Mouse (Mus musculus) intestine, embryonic 16.5 days (tissue): ENCODE measurements around the gene Tnrc6c. TPM values are rescaled to one million over a fixed set of nuclear protein-coding genes. Genes with fewer than 3 reads are reported as not detected.

Experiments
- ATAC-seq: fragments of 200-750 bp; cut with Nextera tagmentation; 2 replicates; pipeline ENCODE4 v1.8.0; 2017; ENCODE audit warnings: moderate TSS enrichment, moderate library complexity
- H3K27ac ChIP-seq: fragments of 300-500 bp; sonication (generic); 2 replicates; pipeline ENCODE4 v1.5.1; 2014; ENCODE audit warnings: mild to moderate bottlenecking, low read length
- H3K27me3 ChIP-seq: fragments of 300-500 bp; sonication (generic); replicated peaks from 2 replicates; pipeline ENCODE4 v1.6.1; 2014; ENCODE audit warnings: low read length, control low read depth, mixed read lengths; ENCODE audit not compliant: control insufficient read depth, insufficient read depth
- H3K36me3 ChIP-seq: fragments of 300-500 bp; sonication (generic); 2 replicates; pipeline ENCODE4 v1.6.1; 2014; ENCODE audit warnings: low read length, control low read depth; ENCODE audit not compliant: control insufficient read depth, insufficient read depth
- H3K4me1 ChIP-seq: fragments of 300-500 bp; sonication (generic); 2 replicates; pipeline ENCODE4 v1.6.1; 2014; ENCODE audit warnings: low read length, control low read depth, mixed read lengths; ENCODE audit not compliant: control insufficient read depth, insufficient read depth
- H3K4me2 ChIP-seq: fragments of 300-500 bp; sonication (generic); 2 replicates; pipeline ENCODE4 v1.6.1; 2014; ENCODE audit warnings: low read depth, low read length, control low read depth
- H3K4me3 ChIP-seq: fragments of 300-500 bp; sonication (generic); 2 replicates; pipeline ENCODE4 v1.5.1; 2014; ENCODE audit warnings: mild to moderate bottlenecking, low read length
- H3K9ac ChIP-seq: fragments of 300-500 bp; sonication (generic); 2 replicates; pipeline ENCODE4 v1.6.1; 2014; ENCODE audit warnings: low read depth, low read length
- H3K9me3 ChIP-seq: fragments of 300-500 bp; sonication (generic); 2 replicates; pipeline ENCODE4 v1.6.1; 2016; ENCODE audit warnings: low read length, control low read depth; ENCODE audit not compliant: control insufficient read depth
- WGBS: fragments of 180-500 bp; shearing (Covaris S2); extraction: QIAGEN DNeasy Blood & Tissue Kit; methylation state at CpG from one replicate; pipeline ENCODE4 v1.1.7; 2014; 5-methylcytosine and 5-hydroxymethylcytosine counted together
- polyA plus RNA-seq: library from polyadenylated mRNA; unstranded; fragments of >200 nt; fragmentation: Nextera tagmentation; extraction: Ambion mirVana; gene quantifications from 2 replicates; pipeline ENCODE4 v1.2.1, GENCODE M21; 2015

Tnrc6c gene
- polyA plus RNA-seq, result 6.6 and 6.8 TPM in 2 replicates

GRCm38 (mm10) chr11:117653491-117654351 is at the start of gene Tnrc6c:
Gene Tnrc6c (plus strand): TSS chr11:117654289.
- Histone ChIP-seq H3K9me3 (no peaks in the 10 kb centered on the region), H3K36me3 (no peaks in the 10 kb centered on the region), H3K4me3 (peak within 1 kb of the TSS; percentile 82), H3K27me3 (0 out of 2 replicates have a peak, but pooled peaks cover 2% of the 10 kb centered on the region), H3K4me2 (peak within 1 kb of the TSS; percentile 93), H3K27ac (peak within 1 kb of the TSS; percentile 93), H3K9ac (peak within 1 kb of the TSS; percentile 94), H3K4me1 (peaks cover 10% of the 10 kb centered on the region)
- WGBS, result under 1% methylated on average over 62 of the region's 62 CpGs
- ATAC-seq, result peak; percentile 90

GRCm38 (mm10) chr11:117606137-117606536 is 48.0 kb upstream of the Tnrc6c start:
- H3K27ac ChIP-seq, result no peak overlapping the region
- 0 out of 2 replicates have a peak, but pooled peaks cover 2% of the 10 kb centered on the region for H3K4me1 ChIP-seq
- no peaks in the 10 kb centered on the region; the same call in 1 of the 2 replicates for H3K27me3 ChIP-seq
- WGBS, result 32% methylated on average over 9 of the region's 9 CpGs
- no peaks in the 10 kb centered on the region for H3K36me3 ChIP-seq
- H3K9me3 ChIP-seq, result no peaks in the 10 kb centered on the region
- H3K4me2 ChIP-seq, result peak overlapping the region; percentile 14; the same call in 1 of the 2 replicates
- ATAC-seq, result no peak
- 0 out of 2 replicates have a peak overlapping the region, but pooled peaks have one; percentile 21 for H3K9ac ChIP-seq
- no peak overlapping the region for H3K4me3 ChIP-seq

GRCm38 (mm10) chr11:117606605-117607203 is 47.4 kb upstream of the Tnrc6c start:
- Histone ChIP-seq H3K27ac (no peak overlapping the region), H3K4me3 (no peak overlapping the region), H3K9me3 (no peaks in the 10 kb centered on the region), H3K9ac (no peak overlapping the region), H3K4me1 (0 out of 2 replicates have a peak, but pooled peaks cover 2% of the 10 kb centered on the region), H3K4me2 (no peak overlapping the region), H3K27me3 (no peaks in the 10 kb centered on the region), H3K36me3 (no peaks in the 10 kb centered on the region)
- ATAC-seq, result no peak
- WGBS, result 7% methylated on average over 13 of the region's 13 CpGs

- H3K36me3 ChIP-seq, result no peaks in the 10 kb centered on the region
- 65% methylated on average over 9 of the region's 9 CpGs for WGBS
- H3K4me3 ChIP-seq, result no peak overlapping the region
- no peak for ATAC-seq
- no peak overlapping the region for H3K4me2 ChIP-seq
- H3K9me3 ChIP-seq, result no peaks in the 10 kb centered on the region
- no peak overlapping the region for H3K9ac ChIP-seq
- H3K4me1 ChIP-seq, result 0 out of 2 replicates have a peak, but pooled peaks cover 2% of the 10 kb centered on the region
- peaks cover 4% of the 10 kb centered on the region; the same call in 1 of the 2 replicates for H3K27me3 ChIP-seq
- no peak overlapping the region for H3K27ac ChIP-seq
Measured at GRCm38 (mm10) chr11:117608141-117608789, 45.8 kb upstream of the Tnrc6c start.

GRCm38 (mm10) chr11:117608976-117609375 is 45.1 kb upstream of the Tnrc6c start:
- ATAC-seq, result no peak
- Histone ChIP-seq H3K36me3 (no peaks in the 10 kb centered on the region), H3K4me2 (no peak overlapping the region), H3K4me1 (0 out of 2 replicates have a peak, but pooled peaks cover 2% of the 10 kb centered on the region), H3K4me3 (no peak overlapping the region), H3K27ac (no peak overlapping the region), H3K9me3 (no peaks in the 10 kb centered on the region), H3K27me3 (peaks cover 4% of the 10 kb centered on the region; the same call in 1 of the 2 replicates), H3K9ac (no peak overlapping the region)
- WGBS, result 49% methylated on average over 7 of the region's 7 CpGs

- Histone ChIP-seq H3K9me3 (no peaks in the 10 kb centered on the region), H3K27ac (no peak overlapping the region), H3K4me3 (no peak overlapping the region), H3K27me3 (peaks cover 4% of the 10 kb centered on the region; the same call in 1 of the 2 replicates), H3K4me2 (peak overlapping the region; percentile 55; the same call in 1 of the 2 replicates), H3K36me3 (no peaks in the 10 kb centered on the region), H3K4me1 (0 out of 2 replicates have a peak, but pooled peaks cover 2% of the 10 kb centered on the region), H3K9ac (no peak overlapping the region)
- no peak for ATAC-seq
Measured at GRCm38 (mm10) chr11:117610589-117610988, 43.5 kb upstream of the Tnrc6c start.

- 2% methylated on average over 13 of the region's 13 CpGs for WGBS
- peak; percentile 91 for ATAC-seq
- 0 out of 2 replicates have a peak, but pooled peaks cover 2% of the 10 kb centered on the region for H3K4me1 ChIP-seq
- no peaks in the 10 kb centered on the region for H3K36me3 ChIP-seq
- H3K27me3 ChIP-seq, result peaks cover 4% of the 10 kb centered on the region; the same call in 1 of the 2 replicates
- no peak overlapping the region for H3K9ac ChIP-seq
- H3K4me3 ChIP-seq, result peak overlapping the region; percentile 35; the same call in 1 of the 2 replicates
- peak overlapping the region; percentile 55 for H3K4me2 ChIP-seq
- H3K27ac ChIP-seq, result no peak overlapping the region
- no peaks in the 10 kb centered on the region for H3K9me3 ChIP-seq
Measured at GRCm38 (mm10) chr11:117611068-117611467, 43.0 kb upstream of the Tnrc6c start.

- 41% methylated on average over 5 of the region's 5 CpGs for WGBS
- Histone ChIP-seq H3K9ac (no peak overlapping the region), H3K27ac (no peak overlapping the region), H3K4me2 (no peak overlapping the region), H3K27me3 (peaks cover 5% of the 10 kb centered on the region), H3K4me3 (no peak overlapping the region), H3K4me1 (no peaks in the 10 kb centered on the region; the same call in 1 of the 2 replicates), H3K36me3 (no peaks in the 10 kb centered on the region), H3K9me3 (no peaks in the 10 kb centered on the region)
- ATAC-seq, result no peak
Measured at GRCm38 (mm10) chr11:117611860-117612259, 42.2 kb upstream of the Tnrc6c start.

DNA sequence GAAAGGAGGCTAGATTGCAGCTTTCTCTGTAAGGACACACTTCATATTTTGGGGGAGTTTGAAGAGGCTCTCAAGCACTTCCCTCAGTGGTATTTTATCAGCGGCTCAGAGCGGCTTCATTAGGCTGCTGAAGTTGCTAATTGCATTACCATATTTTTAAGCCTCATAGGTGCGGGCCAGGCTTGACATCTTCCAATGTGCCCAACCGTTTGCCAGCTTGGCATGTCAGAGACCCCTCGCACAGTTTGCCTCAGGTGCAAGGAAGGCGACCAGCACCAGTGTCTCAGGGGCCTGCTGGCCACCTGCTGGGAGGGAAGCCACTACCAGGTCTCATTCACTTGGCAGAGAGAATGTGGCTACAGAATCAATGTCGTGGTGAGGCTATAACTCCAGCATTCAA is 41.2 kb upstream of the Tnrc6c start:
- no peak for ATAC-seq
- Histone ChIP-seq H3K4me1 (peaks cover 9% of the 10 kb centered on the region), H3K36me3 (no peaks in the 10 kb centered on the region), H3K4me2 (no peak overlapping the region), H3K27ac (no peak overlapping the region), H3K9me3 (no peaks in the 10 kb centered on the region), H3K4me3 (no peak overlapping the region), H3K27me3 (peaks cover 10% of the 10 kb centered on the region), H3K9ac (no peak overlapping the region)
- WGBS, result 64% methylated on average over 7 of the region's 7 CpGs
